Mouse (Mus musculus): Measurements from ENCODE around the gene Rpl18a.

Gene Rpl18a

DNA sequence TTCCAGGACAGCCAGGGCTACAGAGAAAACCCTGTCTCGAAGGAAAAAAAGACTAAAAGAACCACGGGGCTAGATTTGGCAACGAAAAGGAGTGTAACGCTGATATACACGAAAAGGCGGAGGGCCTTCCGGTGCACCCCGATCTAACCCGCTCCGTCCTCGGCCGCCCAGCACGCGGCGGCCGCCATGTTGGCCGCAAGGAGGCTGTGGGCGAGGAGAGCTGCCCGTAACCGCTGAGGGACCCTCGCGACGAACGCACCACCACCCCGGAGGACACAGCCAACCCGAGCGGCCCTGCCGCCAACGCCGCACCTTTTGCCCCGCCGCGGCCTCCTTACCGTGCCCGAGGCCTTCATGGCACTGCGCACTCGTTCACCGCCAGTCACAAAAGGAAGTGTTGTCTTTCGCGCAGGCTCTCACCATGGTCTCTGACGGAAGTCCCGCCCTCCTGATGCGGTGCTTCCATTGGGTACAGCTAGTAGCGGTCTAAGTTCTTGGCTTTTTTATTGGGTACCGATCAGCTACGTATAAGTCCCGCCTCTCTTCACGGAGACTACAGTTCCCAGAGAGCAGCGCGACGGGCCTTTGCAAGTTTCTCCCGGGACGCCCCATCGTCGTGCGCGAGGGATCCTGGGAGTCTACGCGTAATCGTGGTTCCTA lies at the start of gene Rpl18a:
Gene Rpl18a (minus strand): TSS at position 392 of the 660 bp plus-strand sequence.
- DNase-seq (ENCODE audit: low spot score in 2 of 2), result peak; percentile 85 to 95

DNA sequence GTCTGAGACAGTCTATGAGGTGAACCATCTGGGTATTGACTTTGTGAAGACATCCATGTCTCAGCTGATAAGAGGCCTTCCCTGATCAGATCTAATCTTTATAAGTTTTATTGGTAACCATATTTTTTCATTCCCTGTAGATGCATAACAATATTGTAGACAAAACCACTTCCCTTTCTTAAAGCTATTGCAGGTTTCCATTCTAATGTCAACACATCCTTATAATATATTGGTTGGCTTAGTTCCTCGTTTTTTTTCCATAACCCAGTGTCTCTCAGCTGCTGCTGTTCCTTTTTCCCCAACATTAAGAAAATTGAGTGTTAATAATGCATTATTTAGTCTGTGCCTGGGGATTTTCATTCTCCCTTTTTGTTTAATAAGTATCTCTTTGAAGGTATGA lies 46.0 kb upstream of the Rpl18a start:
- DNase-seq (ENCODE audit: low spot score in 2 of 2), result no peak

DNA sequence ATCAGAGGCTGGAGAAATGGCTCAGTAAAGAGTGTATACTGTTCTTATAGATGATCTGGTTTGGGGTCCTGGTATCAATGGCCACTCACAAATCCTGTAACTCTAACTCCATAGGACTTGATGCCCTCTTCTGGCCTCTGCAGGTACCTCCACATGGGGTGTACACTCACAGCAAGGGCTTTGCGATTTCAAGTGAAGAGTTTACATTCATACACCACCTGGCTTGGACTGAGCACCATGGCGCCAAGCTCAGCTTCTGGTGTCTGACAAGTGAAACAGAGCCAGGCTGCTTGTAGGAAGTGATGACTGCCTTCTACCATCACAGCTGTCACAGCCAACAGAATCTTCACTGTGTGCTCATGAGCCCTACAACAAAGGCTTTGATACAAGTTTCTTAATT lies 44.3 kb upstream of the Rpl18a start:
- DNase-seq (ENCODE audit: low spot score in 2 of 2), result no peak

DNA sequence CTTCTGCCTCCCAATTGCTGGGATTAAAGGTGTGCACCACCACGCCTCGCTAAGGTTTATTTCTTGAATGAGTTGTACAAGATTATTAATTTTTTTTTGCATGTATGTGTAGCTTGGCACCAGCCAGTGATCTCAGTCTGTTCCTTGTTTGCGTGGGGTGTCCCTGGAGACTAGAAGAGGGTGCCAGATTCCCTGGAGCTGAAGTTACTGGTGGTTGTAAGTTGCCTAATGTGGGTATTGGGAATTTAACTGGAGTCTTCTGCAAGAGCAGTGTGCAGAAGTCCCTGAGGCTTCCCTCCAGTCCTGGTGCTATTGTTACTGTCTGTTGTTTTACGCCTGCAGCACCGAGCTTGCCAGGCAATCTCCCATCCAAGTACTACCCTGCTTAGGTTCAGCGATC lies 40.0 kb upstream of the Rpl18a start:
- no peak for DNase-seq (ENCODE audit: low spot score in 2 of 2)

DNA sequence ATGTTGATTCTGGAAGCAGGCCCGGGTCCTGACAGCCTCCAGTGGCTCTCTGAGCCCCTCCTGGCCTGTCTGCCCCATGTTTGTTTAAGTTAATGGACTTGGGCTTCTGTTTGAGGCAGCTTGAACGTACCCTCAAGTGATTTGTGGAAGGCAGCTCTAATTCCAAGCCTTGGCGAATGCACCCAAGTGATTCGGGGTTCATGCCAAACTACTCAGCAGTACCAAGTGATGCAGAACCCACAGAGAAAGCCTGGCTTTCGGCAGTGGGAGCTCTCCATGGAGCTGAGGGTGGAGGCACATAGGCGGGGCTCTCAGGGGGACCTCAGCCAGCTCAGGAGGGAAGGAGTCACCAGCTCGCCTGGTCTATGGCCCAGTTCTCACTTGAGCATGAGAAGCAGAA lies 37.6 kb upstream of the Rpl18a start:
- DNase-seq (ENCODE audit: low spot score in 2 of 2), result no peak

DNA sequence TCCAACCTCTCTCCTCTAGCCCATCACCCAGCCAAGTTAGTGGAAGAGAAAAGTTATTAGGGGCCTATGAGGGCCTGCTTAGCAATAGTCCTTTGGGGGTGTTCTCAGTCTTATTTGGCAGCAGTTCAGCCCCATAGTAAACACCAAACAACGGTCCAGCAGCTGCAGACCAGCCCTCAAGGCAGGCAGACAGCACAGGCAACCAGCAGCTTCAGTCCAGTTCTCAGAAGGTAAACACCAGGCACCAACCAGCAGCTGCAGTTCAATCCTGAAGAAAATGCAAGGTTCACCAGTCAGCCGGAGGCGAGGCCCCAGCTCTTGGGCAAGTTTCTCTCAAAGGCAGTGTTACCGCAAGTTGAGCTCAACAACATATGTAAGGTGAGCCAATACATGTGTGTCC lies 35.8 kb upstream of the Rpl18a start:
- DNase-seq (ENCODE audit: low spot score in 2 of 2), result no peak

DNA sequence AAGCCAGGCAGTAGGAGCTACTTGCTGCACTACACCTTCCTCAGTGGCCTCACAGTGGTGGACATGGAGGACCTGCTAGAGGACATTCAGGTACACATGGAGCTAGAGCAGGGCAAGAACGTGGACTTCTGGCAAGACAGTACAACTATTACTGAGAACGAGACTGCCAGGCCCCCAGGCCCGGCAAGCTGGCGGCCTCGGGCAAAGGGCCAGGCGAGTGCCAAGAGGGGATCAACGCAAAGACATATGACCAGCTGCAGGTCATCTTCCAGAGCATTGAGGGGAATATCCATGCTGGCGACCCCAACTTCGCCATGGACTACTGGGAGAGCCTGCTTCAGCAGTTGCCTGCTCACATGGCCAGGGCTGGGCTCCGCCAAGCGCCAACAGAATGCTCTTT lies 34.5 kb upstream of the Rpl18a start:
- no peak for DNase-seq (ENCODE audit: low spot score in 2 of 2)

DNA sequence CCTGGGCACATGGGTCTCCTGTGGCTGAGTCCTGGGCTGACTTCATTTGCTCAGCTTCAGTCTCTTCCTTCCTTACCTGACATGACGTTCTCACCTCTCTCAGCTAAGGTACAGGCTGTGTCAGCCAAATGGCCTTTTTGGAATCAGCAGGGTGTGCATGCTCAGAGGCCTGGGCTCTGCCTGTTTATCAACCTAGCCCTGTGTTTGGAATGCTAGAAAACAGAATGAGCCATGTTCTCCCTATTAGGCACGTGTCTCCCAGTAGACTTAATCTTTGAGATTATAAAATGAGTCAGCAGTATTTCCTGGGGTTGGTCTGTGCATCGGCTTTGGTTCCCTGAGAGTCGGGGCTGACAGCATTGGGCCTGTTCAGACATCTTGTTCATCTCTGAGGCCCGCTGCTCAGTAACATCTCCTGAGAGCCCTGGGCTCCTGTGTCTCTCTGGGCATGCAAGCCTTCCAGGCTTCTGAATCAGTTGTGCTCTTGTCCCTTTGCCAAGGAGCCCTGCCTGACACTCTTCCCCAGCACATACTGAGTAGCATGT lies 31.6 kb upstream of the Rpl18a start:
- no peak for DNase-seq (ENCODE audit: low spot score in 2 of 2)

DNA sequence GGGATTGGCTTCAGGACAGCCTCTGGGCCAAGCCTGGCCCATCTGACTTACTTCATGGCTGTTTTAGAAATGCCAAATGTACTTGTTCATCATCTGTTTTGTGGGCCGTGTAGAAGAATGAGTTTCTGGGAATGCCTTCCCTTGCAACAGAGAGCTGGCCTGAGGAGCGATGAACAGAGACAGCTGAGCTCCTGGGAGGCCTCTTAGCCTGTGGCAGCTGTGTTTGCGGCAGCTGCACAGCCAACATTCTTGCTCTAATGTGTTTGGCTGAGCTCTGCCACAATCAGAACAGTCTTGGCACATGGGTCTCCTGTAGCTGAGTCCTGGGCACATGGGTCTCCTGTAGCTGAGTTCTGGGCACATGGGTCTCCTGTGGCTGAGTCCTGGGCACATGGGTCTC lies 30.9 kb upstream of the Rpl18a start:
- no peak for DNase-seq (ENCODE audit: low spot score in 2 of 2)

DNA sequence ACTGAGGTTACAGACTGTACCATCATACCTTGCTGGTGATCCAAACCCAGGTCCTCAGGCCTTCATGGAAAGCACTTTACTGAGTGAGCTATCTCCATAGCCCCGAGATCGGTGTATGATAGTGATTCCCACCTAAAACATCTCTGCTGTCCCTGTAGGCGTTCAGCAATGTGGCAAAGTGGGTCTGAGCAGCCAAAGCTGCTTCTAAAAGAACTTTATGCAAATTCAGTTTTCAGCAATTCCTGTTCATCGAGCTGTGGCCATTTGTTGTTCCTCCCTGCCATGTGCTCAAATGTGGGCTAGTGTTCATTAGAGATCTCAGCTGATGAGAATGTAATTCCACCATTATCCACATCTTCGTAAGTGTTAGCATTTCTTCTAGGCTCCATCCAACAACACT lies 29.2 kb upstream of the Rpl18a start:
- no peak for DNase-seq (ENCODE audit: low spot score in 2 of 2)

DNA sequence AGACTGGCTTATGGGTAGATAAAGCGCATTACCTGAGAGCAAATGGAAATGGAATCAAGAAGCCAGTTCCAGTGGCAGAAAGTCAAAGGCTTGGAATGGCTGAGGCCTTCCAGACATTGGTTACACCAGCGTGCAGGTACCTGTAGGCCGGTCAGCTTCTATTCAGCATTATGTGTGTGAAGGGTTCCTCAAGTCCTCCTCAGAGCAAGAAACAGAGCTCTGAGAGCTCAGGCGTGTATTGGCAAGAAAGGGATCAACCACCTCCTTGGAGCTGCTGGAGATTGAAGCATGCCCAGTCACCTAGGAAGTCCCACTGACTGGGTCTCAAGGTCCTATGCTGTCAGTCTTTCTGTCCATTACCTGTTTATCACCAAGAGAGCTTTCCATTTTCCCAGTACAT lies 28.5 kb upstream of the Rpl18a start:
- DNase-seq (ENCODE audit: low spot score in 2 of 2), result no peak

DNA sequence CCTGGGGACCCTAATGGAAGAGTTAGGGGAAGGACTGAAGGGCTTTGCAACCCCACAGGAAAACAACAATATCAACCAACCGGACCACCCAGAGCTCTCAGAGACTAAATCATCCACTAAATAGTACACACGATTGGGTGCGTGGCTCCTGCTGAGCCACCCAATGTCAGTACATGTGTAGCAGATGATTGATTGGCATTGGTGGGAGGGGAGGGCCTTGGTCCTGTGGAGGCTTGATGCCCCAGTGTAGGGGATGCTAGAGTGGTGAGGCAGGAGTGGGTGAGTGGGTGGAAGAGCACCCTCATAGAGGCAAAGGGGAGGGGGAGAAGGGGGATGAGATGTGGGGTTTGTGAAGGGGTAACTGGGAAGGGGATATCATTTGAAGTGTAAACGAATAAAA lies 26.9 kb upstream of the Rpl18a start:
- DNase-seq (ENCODE audit: low spot score in 2 of 2), result no peak

DNA sequence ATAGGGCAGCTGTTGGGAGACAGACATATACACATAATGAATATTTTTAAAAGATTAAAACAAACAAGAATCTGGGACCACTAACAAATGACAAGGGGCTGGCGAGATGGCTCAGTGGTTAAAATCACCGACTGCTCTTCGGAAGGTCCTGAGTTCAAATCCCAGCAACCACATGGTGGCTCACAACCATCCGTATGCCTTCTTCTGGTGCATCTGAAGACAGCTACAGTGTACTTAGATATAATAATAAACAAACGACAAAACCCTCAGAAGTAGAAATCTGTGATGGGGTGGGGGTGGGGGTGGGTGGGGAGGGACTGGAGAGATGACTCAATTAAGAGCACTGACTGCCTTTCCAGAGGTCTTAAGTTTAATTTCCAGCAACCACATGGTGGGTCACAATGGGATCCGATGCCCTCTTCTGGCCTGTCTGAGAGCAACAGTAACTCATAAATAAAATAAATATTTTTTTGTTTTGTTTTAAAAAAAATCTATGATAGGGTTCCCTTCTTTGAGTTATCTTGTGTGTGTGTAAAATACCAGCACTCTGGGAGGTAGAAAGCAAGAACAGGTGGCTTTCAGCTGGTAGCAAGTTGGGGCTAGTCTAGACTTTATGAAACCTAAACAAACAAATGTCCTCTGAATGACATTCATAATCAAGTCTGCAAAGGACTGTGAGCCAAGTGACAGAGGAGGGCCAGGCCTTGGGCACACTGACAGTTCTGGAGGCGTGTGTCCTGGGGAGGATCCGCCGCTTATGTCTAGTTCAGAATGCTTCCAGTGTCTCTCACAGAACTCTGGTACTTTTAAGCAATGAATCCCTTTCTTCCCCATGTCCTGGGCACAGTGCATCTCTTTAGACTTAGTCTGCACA lies 23.1 kb upstream of the Rpl18a start:
- no peak for DNase-seq (ENCODE audit: low spot score in 2 of 2)

DNA sequence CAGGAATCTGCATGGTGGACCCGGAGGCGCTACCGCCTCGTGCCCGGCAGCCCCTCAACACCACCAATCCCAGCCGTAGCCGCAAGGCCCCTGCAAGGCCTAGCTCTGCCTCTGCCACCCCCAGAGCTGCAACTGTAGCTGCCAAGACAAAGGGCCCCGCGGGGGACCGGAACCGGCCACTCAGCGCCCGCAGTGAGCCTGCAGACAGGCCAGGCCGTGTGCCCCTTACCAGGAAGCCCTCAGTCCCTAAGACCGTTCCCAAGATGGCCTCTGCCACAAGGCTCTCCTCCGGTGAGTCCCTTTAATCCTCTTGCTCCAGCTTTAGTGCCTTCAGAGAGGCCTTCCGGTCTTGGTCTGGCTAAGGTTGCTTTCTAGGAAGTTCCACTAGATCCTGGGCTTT lies 17.5 kb upstream of the Rpl18a start:
- DNase-seq (ENCODE audit: low spot score in 2 of 2), result no peak

DNA sequence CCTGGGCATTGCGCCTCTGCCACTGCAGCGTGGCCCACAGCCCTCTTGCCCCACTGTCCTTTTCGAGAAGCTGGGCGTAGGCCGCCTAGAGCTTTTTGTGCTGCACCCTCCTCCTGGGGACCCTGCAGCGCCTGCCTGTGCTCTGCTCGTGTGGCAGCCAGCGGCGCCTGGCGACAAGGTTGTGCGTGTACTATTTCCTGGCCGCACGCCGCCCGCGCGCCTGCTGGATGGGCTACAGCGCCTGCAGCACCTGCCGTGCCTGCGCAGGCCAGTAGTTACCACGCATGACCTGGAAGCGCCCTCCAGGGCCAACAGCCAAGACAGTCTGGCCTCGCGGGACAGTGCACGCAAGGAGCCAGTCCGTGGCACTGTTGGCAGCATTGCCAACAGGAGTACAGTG lies 16.3 kb upstream of the Rpl18a start:
- DNase-seq (ENCODE audit: low spot score in 2 of 2), result no peak

DNA sequence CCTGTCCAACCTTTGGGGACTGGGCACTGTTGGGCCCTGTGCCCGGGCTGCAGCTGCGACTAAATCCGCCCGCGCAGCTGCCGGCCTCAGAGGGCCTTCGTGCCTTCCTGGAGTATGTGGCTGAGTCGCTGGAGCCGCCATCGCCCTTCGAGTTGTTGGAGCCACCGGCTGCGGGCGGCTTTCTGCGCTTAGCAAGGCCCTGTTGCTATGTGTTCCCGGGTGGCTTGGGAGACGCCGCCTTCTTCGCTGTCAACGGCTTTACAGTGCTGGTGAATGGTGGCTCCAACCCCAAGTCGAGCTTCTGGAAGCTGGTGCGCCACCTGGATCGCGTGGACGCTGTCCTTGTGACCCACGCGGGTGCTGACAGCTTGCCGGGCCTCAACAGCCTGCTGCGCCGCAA lies 15.7 kb upstream of the Rpl18a start:
- DNase-seq (ENCODE audit: low spot score in 2 of 2), result no peak

DNA sequence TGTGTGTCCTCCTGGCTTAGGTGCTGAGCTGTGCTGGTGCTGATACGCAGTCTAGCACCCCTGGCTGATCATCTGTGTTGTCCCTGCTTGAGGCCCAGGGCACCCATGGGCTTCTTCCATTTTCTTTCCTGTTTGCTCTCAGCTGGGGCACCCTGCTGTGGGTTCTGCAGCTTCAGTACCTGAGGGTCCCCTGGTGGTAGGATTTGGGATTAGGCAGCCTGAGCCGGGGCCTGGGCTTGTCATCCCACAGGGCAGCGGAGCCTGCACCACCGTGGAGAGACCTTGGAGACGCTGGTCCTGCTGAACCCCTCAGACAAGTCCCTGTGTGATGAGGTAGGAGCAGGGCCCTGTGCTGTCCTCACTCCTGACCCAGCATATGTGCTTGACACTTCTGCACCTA lies 14.4 kb upstream of the Rpl18a start:
- DNase-seq (ENCODE audit: low spot score in 2 of 2), result no peak

DNA sequence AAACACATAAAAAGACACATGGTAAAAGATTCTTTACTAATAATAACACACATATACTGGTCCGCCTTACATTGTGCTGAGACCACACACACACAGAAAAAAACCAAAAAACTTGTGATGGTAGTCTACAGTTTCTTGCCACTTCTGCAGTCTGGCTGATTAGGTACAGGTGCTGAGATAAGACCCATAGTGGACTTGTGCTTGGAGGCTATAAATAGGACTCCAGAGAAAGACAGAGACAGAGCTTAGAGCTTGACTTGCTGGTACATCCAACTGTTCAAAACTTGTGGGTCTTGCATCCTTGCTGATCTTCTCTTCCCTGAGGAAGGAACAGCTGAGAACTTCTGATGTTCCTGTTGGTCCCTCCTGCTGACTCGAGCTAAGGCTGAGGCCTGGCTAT lies 10.3 kb upstream of the Rpl18a start:
- DNase-seq (ENCODE audit: low spot score in 2 of 2), result no peak

DNA sequence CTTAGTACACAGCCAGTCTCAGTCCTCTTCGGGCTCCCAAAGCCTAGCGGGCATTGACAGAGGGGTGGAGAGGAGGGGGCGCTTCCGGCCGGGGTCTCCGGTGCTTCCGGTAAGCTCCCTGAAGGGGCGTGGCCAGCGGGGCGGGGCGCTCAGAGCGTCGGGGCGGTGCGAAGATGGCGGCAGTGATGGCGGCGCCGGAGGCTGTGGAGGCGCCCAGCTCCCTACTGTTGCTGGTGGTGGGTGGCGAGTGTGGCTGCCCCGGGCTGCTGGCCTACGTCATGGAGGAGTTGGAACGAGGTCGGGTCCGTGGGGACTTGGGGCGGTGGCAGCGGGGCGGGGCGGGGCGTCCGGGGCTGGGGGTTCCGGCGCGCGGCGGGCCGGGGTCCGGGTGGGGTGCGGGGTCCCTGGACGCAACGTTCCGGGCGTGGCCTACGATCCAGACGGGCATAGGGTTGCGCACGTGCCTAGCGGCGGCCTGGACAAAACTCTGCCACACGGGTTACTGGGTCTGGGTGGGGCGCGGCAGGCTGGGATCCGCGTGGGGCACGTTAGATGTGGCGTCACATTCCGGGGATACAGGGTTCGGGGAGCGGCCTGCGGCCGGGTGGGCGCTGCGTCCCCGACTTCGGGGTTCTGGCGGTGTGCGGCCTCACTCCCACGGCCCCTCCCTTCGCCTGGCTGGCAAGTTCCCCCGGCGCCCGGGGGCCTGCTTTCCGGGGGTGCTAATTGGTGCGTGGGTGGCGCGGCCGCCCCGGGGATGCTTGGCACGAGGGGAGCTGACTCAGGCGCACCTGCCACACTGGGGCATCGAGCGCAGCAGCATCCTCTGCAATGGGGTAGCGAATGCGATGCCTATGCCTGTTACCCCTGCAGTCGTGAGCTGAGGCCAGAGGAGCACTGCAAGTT lies 8.9 kb upstream of the Rpl18a start, which contains the start of gene Map1s:
Gene Map1s (plus strand): TSS at position 102 of the 906 bp plus-strand sequence.
- DNase-seq (ENCODE audit: low spot score in 2 of 2), result peak; percentile 35 to 55

DNA sequence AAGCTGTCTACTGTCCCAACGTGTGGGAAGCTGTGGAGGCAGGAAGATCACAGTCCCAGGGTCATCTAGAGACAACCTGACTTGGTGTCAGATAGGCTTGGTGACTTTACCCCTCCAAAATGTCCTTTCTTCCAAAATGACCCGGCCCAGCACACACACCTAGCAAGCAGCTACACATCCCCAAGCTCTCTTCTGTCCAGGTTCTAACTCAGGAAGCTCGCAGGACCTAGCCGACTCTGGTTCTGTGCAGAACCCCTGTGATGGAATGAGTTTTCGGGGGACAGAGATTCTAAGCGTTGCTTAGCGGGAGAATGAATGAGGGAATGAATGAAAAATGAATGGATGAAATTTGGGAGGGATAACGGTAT lies 8.2 kb upstream of the Rpl18a start:
- DNase-seq (ENCODE audit: low spot score in 2 of 2), result no peak

DNA sequence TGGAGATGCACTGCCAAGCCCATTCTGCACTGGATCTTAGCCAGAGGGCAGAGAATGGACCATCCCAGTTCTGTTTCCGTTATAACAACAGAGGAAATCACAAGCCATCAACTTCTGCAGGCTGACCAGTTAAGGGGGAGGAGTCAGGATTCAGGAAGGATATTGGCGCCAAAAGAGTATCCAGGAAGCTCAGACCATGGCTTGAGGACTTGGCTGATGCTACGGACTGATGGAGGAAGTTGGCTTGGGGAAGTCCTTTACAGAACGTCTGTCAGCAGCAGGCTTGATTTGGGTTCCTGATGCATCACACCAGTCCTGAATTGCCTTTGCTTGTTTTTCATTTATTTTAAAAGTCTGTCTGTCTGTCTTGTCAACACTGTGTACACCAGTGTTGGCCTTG lies 7.3 kb upstream of the Rpl18a start:
- no peak for DNase-seq (ENCODE audit: low spot score in 2 of 2)

DNA sequence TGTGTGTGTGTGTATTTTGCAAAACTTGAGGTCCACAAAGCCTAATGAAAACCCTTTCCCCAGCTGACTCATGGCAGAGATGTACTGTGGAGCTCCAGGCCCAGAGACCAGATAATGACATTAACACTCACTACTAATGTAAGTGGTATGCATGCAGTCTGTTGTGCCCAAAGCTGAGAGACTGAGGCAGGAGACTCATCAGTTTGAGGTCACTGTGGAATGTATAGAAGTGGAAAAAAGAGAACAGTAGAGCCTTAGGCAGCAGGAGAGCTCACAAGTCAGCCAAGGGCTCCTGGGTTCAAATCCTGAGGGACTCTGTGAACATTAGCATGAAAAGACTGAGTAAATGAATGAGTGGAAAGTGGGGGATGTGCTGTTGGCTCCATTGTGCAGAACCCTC lies 6.4 kb upstream of the Rpl18a start:
- no peak for DNase-seq (ENCODE audit: low spot score in 2 of 2)

Data from urinary bladder, adult 18-20 months (tissue).